Mouse (Mus musculus) hindbrain, embryonic 12.5 days (tissue): ENCODE results near the gene Mtrf1. TPM values are rescaled to one million over a fixed set of nuclear protein-coding genes. Genes with fewer than 3 reads are reported as not detected.
"Not testable (repeated sequence)": the region's sequence is repeated elsewhere in the genome, so short reads cannot be mapped to it uniquely, and the experiment has no call there.

Experiments used
- ATAC-seq: fragments of 200-750 bp; cut with Nextera tagmentation; 2 replicates; pipeline ENCODE4 v1.8.0; 2017; ENCODE audit warnings: moderate TSS enrichment; ENCODE audit not compliant: low FRiP score
- H3K27ac ChIP-seq: fragments of 300-500 bp; sonication (generic); 2 replicates; pipeline ENCODE4 v1.5.1; 2016; ENCODE audit warnings: mild to moderate bottlenecking
- H3K27me3 ChIP-seq: fragments of 300-500 bp; sonication (generic); 2 replicates; pipeline ENCODE4 v1.6.1; 2016; ENCODE audit warnings: mild to moderate bottlenecking
- H3K36me3 ChIP-seq: fragments of 300-500 bp; sonication (generic); 2 replicates; pipeline ENCODE4 v1.6.1; 2016; ENCODE audit warnings: mild to moderate bottlenecking
- H3K4me1 ChIP-seq: fragments of 300-500 bp; sonication (generic); 2 replicates; pipeline ENCODE4 v1.6.1; 2016
- H3K4me2 ChIP-seq: fragments of 300-500 bp; sonication (generic); replicated peaks from 2 replicates; pipeline ENCODE4 v1.6.1; 2016; ENCODE audit warnings: mild to moderate bottlenecking
- H3K4me3 ChIP-seq: fragments of 300-500 bp; sonication (generic); 2 replicates; pipeline ENCODE4 v1.5.1; 2016; ENCODE audit warnings: mild to moderate bottlenecking
- H3K9ac ChIP-seq: fragments of 300-500 bp; sonication (generic); 2 replicates; pipeline ENCODE4 v1.6.1; 2016; ENCODE audit warnings: mild to moderate bottlenecking, moderate library complexity
- H3K9me3 ChIP-seq: fragments of 300-500 bp; sonication (generic); replicated peaks from 2 replicates; pipeline ENCODE4 v1.6.1; 2016; ENCODE audit warnings: mild to moderate bottlenecking
- WGBS: fragments of 180-500 bp; shearing (Covaris S2); methylation state at CpG from one replicate; pipeline ENCODE4 v1.1.7; 2016; 5-methylcytosine and 5-hydroxymethylcytosine counted together
- polyA plus RNA-seq: library from polyadenylated mRNA; unstranded; fragments of >200 nt; fragmentation: Nextera tagmentation; extraction: Ambion mirVana; gene quantifications from 2 replicates; pipeline ENCODE4 v1.2.1, GENCODE M21; 2016

Gene Mtrf1
- polyA plus RNA-seq, 1 experiment from 2014 or later = 9.8 TPM

GRCm38 (mm10) chr14:79413121-79413520, 15.5 kb downstream of the Mtrf1 start:
- no peaks in the 10 kb centered on the region for H3K4me1 ChIP-seq
- H3K9ac ChIP-seq = no peak overlapping the region
- ATAC-seq = no peak
- H3K9me3 ChIP-seq = no peaks in the 10 kb centered on the region
- H3K27me3 ChIP-seq = no peaks in the 10 kb centered on the region
- H3K4me3 ChIP-seq = no peak overlapping the region
- 92% methylated on average over 6 of the region's 6 CpGs for WGBS
- no peak overlapping the region for H3K4me2 ChIP-seq
- no peak overlapping the region for H3K27ac ChIP-seq
- peaks cover 21% of the 10 kb centered on the region; the same call in 1 of the 2 replicates for H3K36me3 ChIP-seq

- Histone ChIP-seq H3K27ac (no peak overlapping the region), H3K4me3 (no peak overlapping the region), H3K4me2 (peak overlapping the region; percentile 29), H3K36me3 (0 out of 2 replicates have a peak, but pooled peaks cover 5% of the 10 kb centered on the region), H3K27me3 (no peaks in the 10 kb centered on the region), H3K9ac (0 out of 2 replicates have a peak overlapping the region, but pooled peaks have one; percentile 13), H3K4me1 (peaks cover 7% of the 10 kb centered on the region; the same call in 1 of the 2 replicates), H3K9me3 (no peaks in the 10 kb centered on the region)
- peak; percentile 68 for ATAC-seq
- 26% methylated on average over 20 of the region's 20 CpGs for whole genome bisulfite sequencing
Observed at GRCm38 (mm10) chr14:79420083-79420685, 22.6 kb downstream of the Mtrf1 start.

- Histone ChIP-seq H3K4me1 (0 out of 2 replicates have a peak, but pooled peaks cover 2% of the 10 kb centered on the region), H3K27me3 (no peaks in the 10 kb centered on the region), H3K27ac (peak within 1 kb of the TSS; percentile 89), H3K4me2 (peak within 1 kb of the TSS; percentile 51), H3K4me3 (peak within 1 kb of the TSS; percentile 55), H3K36me3 (peaks cover 11% of the 10 kb centered on the region), H3K9ac (peak within 1 kb of the TSS; percentile 58; the same call in 1 of the 2 replicates), H3K9me3 (0 out of 2 replicates have a peak, but pooled peaks cover 9% of the 10 kb centered on the region)
- ATAC-seq = peak; percentile 98
- under 1% methylated on average over 44 of the region's 44 CpGs for WGBS
Observed at GRCm38 (mm10) chr14:79425979-79426729, 28.6 kb downstream of the Mtrf1 start, which contains the start of gene Kbtbd7. Gene Kbtbd7 (plus strand): TSS chr14:79426511.

- H3K4me3 ChIP-seq = peak overlapping the region; percentile 55
- H3K27ac ChIP-seq = peak overlapping the region; percentile 89; the same call in 1 of the 2 replicates
- peak overlapping the region; percentile 58; the same call in 1 of the 2 replicates for H3K9ac ChIP-seq
- H3K9me3 ChIP-seq, H3K27me3 ChIP-seq, H3K4me1 ChIP-seq: not testable (repeated sequence)
- 61% methylated on average over 8 of the region's 59 CpGs for WGBS
- peaks cover 14% of the 10 kb centered on the region for H3K36me3 ChIP-seq
- H3K4me2 ChIP-seq = peak overlapping the region; percentile 51
- ATAC-seq = peak; percentile 69
Observed at GRCm38 (mm10) chr14:79426730-79427365, 29.3 kb downstream of the Mtrf1 start.

- no peaks in the 10 kb centered on the region for H3K27me3 ChIP-seq
- H3K27ac ChIP-seq = no peak overlapping the region
- H3K36me3 ChIP-seq = 0 out of 2 replicates have a peak, but pooled peaks cover 3% of the 10 kb centered on the region
- H3K4me1 ChIP-seq = no peaks in the 10 kb centered on the region
- 0 out of 2 replicates have a peak, but pooled peaks cover 3% of the 10 kb centered on the region for H3K9me3 ChIP-seq
- ATAC-seq = no peak
- no peak overlapping the region for H3K4me3 ChIP-seq
- H3K4me2 ChIP-seq = no peak overlapping the region
- WGBS = 88% methylated on average over 1 of the region's 1 CpGs
- no peak overlapping the region for H3K9ac ChIP-seq
Observed at GRCm38 (mm10) chr14:79434068-79434467, 36.5 kb downstream of the Mtrf1 start.

GRCm38 (mm10) chr14:79440655-79441054, 43.1 kb downstream of the Mtrf1 start:
- WGBS = 88% methylated on average over 2 of the region's 2 CpGs
- no peak for ATAC-seq
- Histone ChIP-seq H3K4me1 (peaks cover 11% of the 10 kb centered on the region), H3K36me3 (no peaks in the 10 kb centered on the region), H3K9me3 (0 out of 2 replicates have a peak, but pooled peaks cover 3% of the 10 kb centered on the region), H3K27ac (no peak overlapping the region), H3K4me3 (no peak overlapping the region), H3K9ac (no peak overlapping the region), H3K27me3 (no peaks in the 10 kb centered on the region), H3K4me2 (no peak overlapping the region)

- 88% methylated on average over 5 of the region's 5 CpGs for WGBS
- no peak for ATAC-seq
Observed at GRCm38 (mm10) chr14:79441441-79441840, 43.9 kb downstream of the Mtrf1 start.

GRCm38 (mm10) chr14:79444601-79445000, 47.0 kb downstream of the Mtrf1 start:
- 81% methylated on average over 9 of the region's 9 CpGs for WGBS
- ATAC-seq = peak; percentile 51
- Histone ChIP-seq H3K36me3 (no peaks in the 10 kb centered on the region), H3K9me3 (0 out of 2 replicates have a peak, but pooled peaks cover 3% of the 10 kb centered on the region), H3K27me3 (no peaks in the 10 kb centered on the region), H3K27ac (no peak overlapping the region; the same call in 1 of the 2 replicates), H3K4me1 (peaks cover 12% of the 10 kb centered on the region), H3K4me2 (peak overlapping the region; percentile 43), H3K4me3 (no peak overlapping the region), H3K9ac (no peak overlapping the region)

More at GRCm38 (mm10) chr14:79441441-79441840, 43.9 kb downstream of the Mtrf1 start:
- H3K4me2 ChIP-seq = no peak overlapping the region
- 0 out of 2 replicates have a peak, but pooled peaks cover 3% of the 10 kb centered on the region for H3K9me3 ChIP-seq
- no peak overlapping the region for H3K27ac ChIP-seq
- no peak overlapping the region for H3K4me3 ChIP-seq
- H3K36me3 ChIP-seq = no peaks in the 10 kb centered on the region
- H3K9ac ChIP-seq = no peak overlapping the region
- H3K27me3 ChIP-seq = no peaks in the 10 kb centered on the region
- H3K4me1 ChIP-seq = peaks cover 12% of the 10 kb centered on the region

- Histone ChIP-seq H3K9me3 (no peaks in the 10 kb centered on the region), H3K4me2 (peak overlapping the region; percentile 43), H3K9ac (no peak overlapping the region), H3K27ac (peak overlapping the region; percentile 73), H3K36me3 (no peaks in the 10 kb centered on the region), H3K4me1 (peaks cover 12% of the 10 kb centered on the region), H3K27me3 (no peaks in the 10 kb centered on the region), H3K4me3 (peak overlapping the region; percentile 16)
- WGBS = 34% methylated on average over 16 of the region's 16 CpGs
- ATAC-seq = peak; percentile 89
Observed at GRCm38 (mm10) chr14:79445055-79445620, 47.6 kb downstream of the Mtrf1 start.

- not testable (repeated sequence) for H3K36me3 ChIP-seq, H3K9me3 ChIP-seq, H3K4me1 ChIP-seq, H3K27ac ChIP-seq, H3K27me3 ChIP-seq
- Histone ChIP-seq H3K4me2 (peak within 1 kb of the TSS; percentile 67), H3K9ac (peak within 1 kb of the TSS; percentile 61), H3K4me3 (peak within 1 kb of the TSS; percentile 57)
- 18% methylated on average over 42 of the region's 89 CpGs for WGBS
- ATAC-seq = peak; percentile 88
Observed at GRCm38 (mm10) chr14:79451681-79452590, 54.4 kb downstream of the Mtrf1 start, which contains the start of gene Kbtbd6. Gene Kbtbd6 (plus strand): TSS chr14:79451835.

GRCm38 (mm10) chr14:79452591-79452934, 55.0 kb downstream of the Mtrf1 start:
- not testable (repeated sequence) for H3K9ac ChIP-seq, H3K36me3 ChIP-seq, H3K4me1 ChIP-seq, H3K4me3 ChIP-seq, H3K27ac ChIP-seq, H3K27me3 ChIP-seq, H3K9me3 ChIP-seq, ATAC-seq, H3K4me2 ChIP-seq
- 95% methylated on average over 7 of the region's 10 CpGs for WGBS
